Mouse (Mus musculus) C2C12 (cell line): Measurements from ENCODE around the gene Hdac7.

Experiments used
- CEBPB ChIP-seq: IDR thresholded peaks from one replicate; pipeline ENCODE4 v1.6.1; 2011; ENCODE audit warnings: low read depth, mild to moderate bottlenecking, control low read depth, moderate library complexity
- CTCF ChIP-seq: IDR thresholded peaks from one replicate; pipeline ENCODE4 v1.5.1; 2011; ENCODE audit not compliant: control insufficient read depth, insufficient read depth, insufficient read length
- MAX ChIP-seq: IDR thresholded peaks from one replicate; pipeline ENCODE4 v1.6.1; 2011; ENCODE audit warnings: mild to moderate bottlenecking, control low read depth
- MYOD1 ChIP-seq: IDR thresholded peaks from one replicate; pipeline ENCODE4 v1.6.1; 2011; ENCODE audit warnings: low read depth; ENCODE audit not compliant: control insufficient read depth, insufficient read length
- USF1 ChIP-seq: IDR thresholded peaks from one replicate; pipeline ENCODE4 v1.6.1; 2011; ENCODE audit warnings: low read depth, mild to moderate bottlenecking, control low read depth, moderate library complexity

DNA sequence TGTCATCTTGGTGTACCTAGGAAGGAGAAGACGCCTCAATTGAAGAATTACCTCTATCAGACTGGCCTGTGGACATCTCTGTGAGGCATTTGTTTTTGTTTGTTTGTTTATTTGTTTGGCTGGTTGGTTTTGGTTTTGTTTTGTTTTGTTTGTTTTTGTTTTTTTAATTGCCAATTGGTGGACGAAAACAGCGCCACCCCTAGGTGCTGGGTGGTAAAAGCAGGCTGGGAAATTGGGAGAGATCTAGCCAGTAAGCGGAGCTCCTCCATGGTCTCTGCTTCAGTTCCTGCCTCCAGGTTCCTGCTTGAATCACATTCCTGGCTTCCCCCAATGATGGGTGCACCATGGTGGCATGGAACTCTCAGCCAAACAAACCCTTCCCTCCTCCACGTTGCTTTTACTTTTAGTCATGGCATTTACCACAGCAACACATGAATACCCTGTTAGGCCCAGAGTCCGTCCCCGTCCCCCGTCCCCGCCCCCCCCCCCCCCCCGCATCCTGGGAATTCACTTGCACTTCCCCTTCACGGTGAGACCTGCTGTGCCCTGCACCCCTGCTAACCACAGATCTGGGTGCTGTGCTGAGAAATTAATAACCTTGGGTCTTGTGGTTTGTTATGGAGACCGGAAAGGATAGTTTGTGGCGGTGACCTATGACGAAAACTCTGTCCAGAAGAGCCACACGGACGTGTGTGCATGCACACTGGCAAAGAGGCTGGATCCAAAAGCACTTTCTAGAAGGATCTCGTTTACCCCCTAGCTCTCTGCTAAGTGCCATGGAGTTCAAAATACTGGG lies 27.9 kb downstream of the Hdac7 start:
- no peak for TF ChIP-seq CTCF
- no peak for TF ChIP-seq MAX
- TF ChIP-seq CEBPB, result peak; percentile 3
- TF ChIP-seq MYOD1, result no peak
- TF ChIP-seq USF1, result no peak
